Mouse (Mus musculus): ENCODE results near the gene Ngdn.
"Not testable (repeated sequence)": the region's sequence is repeated elsewhere in the genome, so short reads cannot be mapped to it uniquely, and the experiment has no call there.

Ngdn gene

GRCm38 (mm10) chr14:55014991-55015766 is at the start of gene Ngdn:
Gene Ngdn, plus strand, starts transcription at chr14:55015454.
- DNase-seq (ENCODE audit: low spot score): peak; percentile 98

- no peak for DNase-seq (ENCODE audit: low spot score)
Measured at GRCm38 (mm10) chr14:54965631-54966030, 49.6 kb upstream of the Ngdn start.

- no peak for DNase-seq (ENCODE audit: low spot score)
Measured at GRCm38 (mm10) chr14:54966320-54966977, 48.8 kb upstream of the Ngdn start, which contains the start of gene Myh6. Gene Myh6, minus strand, starts transcription at chr14:54966927.

GRCm38 (mm10) chr14:54967874-54968273 is 47.4 kb upstream of the Ngdn start:
- DNase-seq (ENCODE audit: low spot score): no peak

- DNase-seq (ENCODE audit: low spot score): no peak
Measured at GRCm38 (mm10) chr14:54968344-54968743, 46.9 kb upstream of the Ngdn start.

DNA sequence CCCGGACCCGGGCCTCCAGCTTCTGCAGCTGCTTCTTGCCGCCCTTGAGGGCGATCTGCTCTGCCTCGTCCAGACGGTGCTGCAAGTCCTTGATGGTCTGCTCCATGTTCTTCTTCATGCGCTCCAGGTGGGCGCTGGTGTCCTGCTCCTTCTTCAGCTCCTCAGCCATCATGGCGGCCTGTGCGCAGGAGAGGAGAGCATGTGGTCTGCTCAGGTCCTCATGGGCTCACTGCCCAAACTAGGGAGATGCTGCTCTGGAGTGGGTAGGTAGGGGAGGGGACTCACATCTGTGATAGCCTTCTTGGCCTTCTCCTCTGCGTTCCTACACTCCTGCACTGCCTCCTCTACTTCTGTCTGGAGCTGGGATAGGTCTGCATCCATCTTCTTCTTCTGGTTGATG is 42.5 kb upstream of the Ngdn start:
- DNase-seq (ENCODE audit: low spot score): not testable (repeated sequence)

GRCm38 (mm10) chr14:54974068-54974791 is 41.0 kb upstream of the Ngdn start:
- DNase-seq (ENCODE audit: low spot score): no peak

- no peak for DNase-seq (ENCODE audit: low spot score)
Measured at GRCm38 (mm10) chr14:54976633-54977032, 38.6 kb upstream of the Ngdn start, which contains the start of gene Gm17428. Gene Gm17428, plus strand, starts transcription at chr14:54976933.

- no peak for DNase-seq (ENCODE audit: low spot score)
Measured at GRCm38 (mm10) chr14:54978664-54979063, 36.6 kb upstream of the Ngdn start.

- no peak for DNase-seq (ENCODE audit: low spot score)
Measured at GRCm38 (mm10) chr14:54981934-54982333, 33.3 kb upstream of the Ngdn start.

DNA sequence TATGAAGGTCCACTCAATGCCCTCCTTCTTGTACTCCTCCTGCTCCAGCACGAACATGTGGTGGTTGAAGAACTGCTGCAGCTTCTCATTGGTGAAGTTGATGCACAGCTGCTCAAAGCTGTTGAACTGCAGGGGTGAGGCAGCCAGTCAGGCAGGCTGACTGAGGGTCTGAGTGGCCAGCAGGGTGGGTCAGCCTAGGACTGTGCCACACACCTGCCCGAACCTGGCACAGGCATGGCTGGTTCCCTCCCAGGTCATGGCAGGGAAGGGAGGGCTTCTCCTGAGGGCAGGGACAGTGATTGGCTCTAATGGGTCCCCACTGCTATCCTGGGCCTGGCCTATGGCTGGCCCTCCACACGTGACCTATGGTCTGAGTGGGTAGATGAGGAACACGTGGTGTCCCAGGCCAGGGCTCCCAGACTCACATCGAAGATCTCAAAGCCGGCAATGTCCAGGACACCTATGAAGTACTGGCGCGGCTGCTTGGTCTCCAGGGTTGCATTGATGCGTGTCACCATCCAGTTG is 26.8 kb upstream of the Ngdn start:
- not testable (repeated sequence) for DNase-seq (ENCODE audit: low spot score)

GRCm38 (mm10) chr14:54988882-54989281 is 26.4 kb upstream of the Ngdn start:
- DNase-seq (ENCODE audit: low spot score): no peak

GRCm38 (mm10) chr14:54989886-54990441 is 25.3 kb upstream of the Ngdn start:
- DNase-seq (ENCODE audit: low spot score): no peak

DNA sequence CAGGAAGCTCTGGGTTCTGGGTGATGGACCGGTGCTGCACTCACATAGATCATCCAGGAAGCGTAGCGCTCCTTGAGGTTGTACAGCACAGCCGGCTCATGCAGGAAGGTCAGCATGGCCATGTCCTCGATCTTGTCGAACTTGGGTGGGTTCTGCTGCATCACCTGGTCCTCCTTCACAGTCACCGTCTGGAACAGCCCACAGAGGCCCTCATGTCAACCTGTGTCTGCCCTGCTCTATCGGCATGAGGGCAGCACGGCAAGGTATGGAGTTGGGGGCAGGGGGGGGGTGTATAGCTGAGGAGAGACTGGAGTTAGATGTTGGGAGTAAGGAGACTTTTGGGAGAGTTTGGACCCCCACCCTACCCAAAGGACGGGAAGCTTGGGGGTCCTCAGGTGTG is 23.1 kb upstream of the Ngdn start:
- DNase-seq (ENCODE audit: low spot score): no peak

DNA sequence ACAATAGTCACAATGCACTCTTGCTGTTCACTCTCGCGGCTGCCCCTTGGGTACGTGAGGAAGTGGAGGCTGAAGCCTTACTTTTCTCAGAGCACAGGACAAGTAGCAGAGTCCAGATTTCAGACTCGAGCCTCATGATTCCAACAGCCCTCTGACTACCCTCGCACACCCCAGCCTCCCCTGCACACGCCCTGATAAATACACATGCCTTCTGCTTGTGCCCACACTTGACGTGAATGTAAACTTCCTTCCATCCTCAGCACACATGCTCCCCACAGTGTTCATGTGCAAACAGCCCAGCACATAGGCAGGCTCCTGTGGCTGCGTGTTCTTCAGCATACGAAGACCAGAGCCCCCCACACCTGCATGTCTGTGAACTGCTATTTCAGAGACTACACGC is 21.6 kb upstream of the Ngdn start:
- DNase-seq (ENCODE audit: low spot score): peak; percentile 19

- no peak for DNase-seq (ENCODE audit: low spot score)
Measured at GRCm38 (mm10) chr14:54994136-54994868, 21.0 kb upstream of the Ngdn start, which contains the start of gene Myh7. Gene Myh7, minus strand, starts transcription at chr14:54994626.

DNA sequence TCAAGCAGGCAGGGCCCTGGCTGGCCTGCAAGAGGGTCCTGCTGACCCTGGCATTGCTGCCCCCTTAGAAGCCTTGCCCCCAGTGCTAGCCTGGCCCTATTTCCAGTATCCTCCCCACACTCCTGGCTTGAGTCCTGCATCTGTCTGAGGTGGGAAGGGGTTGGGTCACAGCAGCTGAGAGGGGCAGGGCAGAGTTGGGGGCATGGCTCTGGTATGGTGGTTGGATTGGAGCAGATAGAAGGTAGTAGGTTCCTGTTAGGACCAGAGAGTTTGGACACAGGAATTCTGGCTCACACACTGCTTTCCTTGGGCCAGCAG is 20.4 kb upstream of the Ngdn start:
- DNase-seq (ENCODE audit: low spot score): no peak

DNA sequence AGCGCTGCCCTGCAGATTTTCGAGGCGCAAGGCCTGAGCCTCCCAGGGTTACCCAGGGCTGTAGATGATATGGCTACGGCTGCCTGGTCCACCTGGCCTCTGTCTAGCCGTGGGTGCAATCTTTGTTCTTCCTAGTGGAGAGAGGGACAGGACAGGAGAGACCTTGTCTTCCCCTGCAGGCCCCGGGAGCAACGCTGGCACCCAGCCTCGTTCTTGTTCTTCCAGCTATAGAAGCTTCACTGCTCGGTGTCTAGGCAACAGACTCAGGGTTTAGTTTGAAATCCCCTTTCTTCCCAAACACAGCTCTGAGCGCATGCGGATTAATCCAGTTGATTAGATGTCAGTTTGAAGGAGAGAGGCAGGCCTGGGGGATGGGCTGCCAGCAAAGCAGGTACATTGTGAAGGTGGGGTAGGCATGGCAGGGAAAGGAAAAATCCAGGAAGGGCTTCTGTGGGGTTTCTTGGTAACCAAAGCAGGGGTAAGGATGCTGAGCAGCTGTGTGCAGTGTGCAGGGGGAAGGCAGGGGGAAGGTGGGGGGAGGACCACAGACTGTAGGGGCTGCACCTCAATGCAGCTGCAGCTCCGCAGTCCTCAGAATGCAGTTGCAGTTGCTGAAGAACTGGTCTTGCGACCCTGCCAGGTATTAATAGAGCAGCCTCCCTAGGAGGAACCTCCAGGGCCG is 19.7 kb upstream of the Ngdn start:
- DNase-seq (ENCODE audit: low spot score): no peak

DNA sequence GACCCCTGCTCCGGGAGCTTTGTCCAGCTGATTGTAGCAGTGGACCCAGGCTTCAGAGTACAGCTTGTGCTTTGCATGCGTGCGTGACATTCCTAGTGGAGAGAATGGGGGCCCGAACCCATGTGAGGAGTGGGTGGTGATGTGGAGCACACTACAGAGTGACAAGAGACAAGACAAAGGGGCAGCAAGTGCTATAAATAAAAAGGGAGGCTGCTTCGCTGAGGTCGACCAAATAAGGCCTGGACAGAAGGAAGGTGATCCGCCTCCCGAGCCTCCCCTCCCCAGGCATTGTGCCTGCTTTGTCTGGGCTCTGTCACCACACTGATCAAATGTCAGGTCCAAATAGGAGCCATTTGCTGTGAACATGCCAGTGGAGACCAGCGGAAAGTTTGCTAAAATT is 18.5 kb upstream of the Ngdn start:
- DNase-seq (ENCODE audit: low spot score): no peak

DNA sequence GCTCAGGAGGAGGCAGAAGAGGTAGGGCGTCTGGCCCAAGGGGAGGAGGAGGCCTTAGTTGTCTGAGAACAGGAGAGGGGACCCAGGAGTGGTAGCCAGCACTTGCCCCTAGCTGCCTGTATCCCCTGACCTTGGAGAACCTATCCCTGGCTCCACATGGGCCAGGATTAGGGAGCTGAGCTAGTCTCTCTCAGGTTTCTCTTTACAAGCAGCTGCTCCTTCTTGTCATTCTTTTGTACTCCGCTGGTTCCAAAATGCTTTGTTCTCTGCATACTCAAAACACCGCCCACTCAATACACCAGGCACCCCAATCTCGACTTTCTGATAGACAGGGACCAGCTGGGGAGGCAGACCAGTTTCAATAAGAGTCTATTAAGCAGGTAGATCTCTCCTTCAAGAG is 18.0 kb upstream of the Ngdn start:
- DNase-seq (ENCODE audit: low spot score): no peak

DNA sequence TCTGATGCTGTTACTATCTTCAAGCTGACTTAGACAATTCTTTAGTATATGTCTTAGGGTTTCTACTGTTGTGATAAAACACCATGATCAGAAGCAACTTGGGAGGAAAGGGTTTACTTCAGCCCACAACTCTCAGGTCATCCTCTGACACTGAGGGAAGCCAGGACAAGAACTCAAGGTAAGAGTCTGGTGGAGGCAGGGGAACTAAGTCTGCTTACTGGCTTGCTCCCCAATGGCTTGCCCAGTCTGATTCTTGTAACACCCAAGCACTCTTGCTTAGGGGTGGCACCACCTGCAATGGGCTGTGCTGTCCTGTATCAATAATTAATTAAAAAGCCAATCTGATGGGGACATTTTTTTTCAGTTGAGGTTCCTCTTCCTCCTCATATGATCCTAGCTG is 16.6 kb upstream of the Ngdn start:
- no peak for DNase-seq (ENCODE audit: low spot score)
